Mouse (Mus musculus) T-helper 2 cell (primary cell): ENCODE measurements around the gene Metrnl.

ENCODE experiments used
- in situ Hi-C: fragments of 300-600 bp; cut with MboI, MseI; formaldehyde crosslinking; loops from one replicate; pipeline ENCODE4 v1.15.1; 2025; ENCODE audit warnings: high pct_unique_total_duplicates

Metrnl gene

GRCm38 (mm10) chr11:121734184-121734583 is 32.8 kb downstream of the Metrnl start:
- in situ Hi-C loops = no loop called here

GRCm38 (mm10) chr11:121734892-121735291 is 33.5 kb downstream of the Metrnl start:
- in situ Hi-C loops = no loop called here

GRCm38 (mm10) chr11:121738616-121739015 is 37.3 kb downstream of the Metrnl start:
- in situ Hi-C loops = no loop called here

GRCm38 (mm10) chr11:121740906-121741305 is 39.6 kb downstream of the Metrnl start:
- in situ Hi-C loops = no loop called here

- in situ Hi-C loops = no loop called here
Observed at GRCm38 (mm10) chr11:121741433-121741832, 40.1 kb downstream of the Metrnl start.

- in situ Hi-C loops = no loop called here
Observed at GRCm38 (mm10) chr11:121743113-121743512, 41.8 kb downstream of the Metrnl start.

GRCm38 (mm10) chr11:121743915-121744628 is 42.7 kb downstream of the Metrnl start:
- in situ Hi-C loops = no loop called here

GRCm38 (mm10) chr11:121746941-121747494 is 45.7 kb downstream of the Metrnl start:
- in situ Hi-C loops = no loop called here

- in situ Hi-C loops = no loop called here
Observed at GRCm38 (mm10) chr11:121748003-121748684, 46.8 kb downstream of the Metrnl start.
